Mouse (Mus musculus) adrenal gland, postnatal 36 days (tissue): ENCODE results near the gene Thsd4. TPM values are rescaled to one million over a fixed set of nuclear protein-coding genes. Genes with fewer than 3 reads are reported as not detected.
"Not testable (repeated sequence)": the region's sequence is repeated elsewhere in the genome, so short reads cannot be mapped to it uniquely, and the experiment has no call there.

Source experiments
- DNase-seq, 2 experiments: peaks; one replicate each; pipeline ENCODE4 v3.0.0; 2021; ENCODE audit warnings: mixed read lengths in 1 of 2
- total RNA-seq, 2 experiments: library from RNA; stranded (reverse); gene quantifications; 2 replicates each; pipeline ENCODE4 v1.2.3; 2021

Gene Thsd4
- total RNA-seq, 2 experiments from 2014 or later = 4.9 to 6.3 TPM

GRCm38 (mm10) chr9:59981116-59981515 lies 540.7 kb downstream of the Thsd4 start:
- DNase-seq = peak; percentile 47 to 56

- peak; percentile 30 to 50 for DNase-seq
These were observed 550.6 kb downstream of the Thsd4 start for GRCm38 (mm10) chr9:59971263-59971662.

GRCm38 (mm10) chr9:59969383-59969782 lies 552.5 kb downstream of the Thsd4 start:
- peak; percentile 70 to 74 for DNase-seq

- DNase-seq = peak; percentile 21 to 34
These were observed 556.8 kb downstream of the Thsd4 start for GRCm38 (mm10) chr9:59965046-59965445.

- DNase-seq = no peak
These were observed 557.5 kb downstream of the Thsd4 start for GRCm38 (mm10) chr9:59964367-59964766.

- no peak for DNase-seq
These were observed 560.5 kb downstream of the Thsd4 start for GRCm38 (mm10) chr9:59961201-59961955.

GRCm38 (mm10) chr9:59960559-59960958 lies 561.3 kb downstream of the Thsd4 start, which contains the start of gene Nr2e3:
TSS of gene Nr2e3 (minus strand) at chr9:59960659.
- DNase-seq = no peak

- DNase-seq = peak; percentile 83 to 86
These were observed 562.6 kb downstream of the Thsd4 start for GRCm38 (mm10) chr9:59959276-59959675.

GRCm38 (mm10) chr9:59958115-59958514 lies 563.7 kb downstream of the Thsd4 start:
- DNase-seq = not testable (repeated sequence)

- DNase-seq = no peak
These were observed 565.4 kb downstream of the Thsd4 start for GRCm38 (mm10) chr9:59956496-59956895.

GRCm38 (mm10) chr9:59955692-59956091 lies 566.2 kb downstream of the Thsd4 start:
- no peak for DNase-seq

GRCm38 (mm10) chr9:59955199-59955598 lies 566.6 kb downstream of the Thsd4 start:
- DNase-seq = no peak

- DNase-seq = peak; percentile 17 to 21
These were observed 568.3 kb downstream of the Thsd4 start for GRCm38 (mm10) chr9:59953556-59953955.

- peak; percentile 84 for DNase-seq
These were observed 569.3 kb downstream of the Thsd4 start for GRCm38 (mm10) chr9:59952515-59953070.

GRCm38 (mm10) chr9:59951943-59952342 lies 569.9 kb downstream of the Thsd4 start:
- DNase-seq = no peak

- DNase-seq = no peak
These were observed 570.7 kb downstream of the Thsd4 start for GRCm38 (mm10) chr9:59951001-59951750.

- DNase-seq = no peak
These were observed 571.9 kb downstream of the Thsd4 start for GRCm38 (mm10) chr9:59949981-59950380.

GRCm38 (mm10) chr9:59949511-59949910 lies 572.3 kb downstream of the Thsd4 start:
- no peak for DNase-seq

GRCm38 (mm10) chr9:59948691-59949250 lies 573.1 kb downstream of the Thsd4 start:
- no peak for DNase-seq

- no peak for DNase-seq
These were observed 573.6 kb downstream of the Thsd4 start for GRCm38 (mm10) chr9:59948226-59948625.

- DNase-seq = peak; percentile 33 to 52
These were observed 574.6 kb downstream of the Thsd4 start for GRCm38 (mm10) chr9:59947271-59947670.

- DNase-seq = no peak
These were observed 576.6 kb downstream of the Thsd4 start for GRCm38 (mm10) chr9:59945241-59945640.

GRCm38 (mm10) chr9:59943826-59944225 lies 578.0 kb downstream of the Thsd4 start:
- DNase-seq = no peak
